Mouse (Mus musculus) ES-Bruce4 (cell line): ENCODE results near the gene Tns2. TPM values are rescaled to one million over a fixed set of nuclear protein-coding genes. Genes with fewer than 3 reads are reported as not detected.

Experiments used
- H3K27ac ChIP-seq: 2 replicates; pipeline ENCODE4 v1.5.1; 2012; ENCODE audit warnings: low read length, inconsistent platforms; ENCODE audit not compliant: insufficient read depth
- H3K27me3 ChIP-seq: 2 replicates; pipeline ENCODE4 v1.6.1; 2012; ENCODE audit warnings: mild to moderate bottlenecking, low read length, inconsistent platforms; ENCODE audit not compliant: control insufficient read depth, poor library complexity, insufficient read depth, severe bottlenecking
- H3K36me3 ChIP-seq: 2 replicates; pipeline ENCODE4 v1.6.1; 2012; ENCODE audit warnings: inconsistent platforms, mild to moderate bottlenecking, low read length, moderate library complexity; ENCODE audit not compliant: control insufficient read depth, poor library complexity, insufficient read depth, severe bottlenecking
- H3K4me1 ChIP-seq: one replicate; pipeline ENCODE4 v1.8.1; 2011; ENCODE audit warnings: low read length; ENCODE audit not compliant: control insufficient read depth, insufficient read depth
- H3K4me3 ChIP-seq: 2 replicates; pipeline ENCODE4 v1.5.1; 2011; ENCODE audit warnings: low read depth, mild to moderate bottlenecking, low read length
- H3K9ac ChIP-seq: 2 replicates; pipeline ENCODE4 v1.6.1; 2012; ENCODE audit warnings: low read depth, mild to moderate bottlenecking, inconsistent platforms; ENCODE audit not compliant: poor library complexity, severe bottlenecking
- H3K9me3 ChIP-seq: replicated peaks from 2 replicates; pipeline ENCODE4 v1.6.1; 2012; ENCODE audit warnings: mild to moderate bottlenecking, low read length, inconsistent platforms; ENCODE audit not compliant: control insufficient read depth, poor library complexity, insufficient read depth, severe bottlenecking
- CTCF ChIP-seq: IDR thresholded peaks from one replicate; pipeline ENCODE4 v1.8.1; 2011; ENCODE audit warnings: low read depth, low read length
- EP300 ChIP-seq: IDR thresholded peaks from 2 replicates; pipeline ENCODE4 v1.6.1; 2011; ENCODE audit warnings: low read depth, low read length; ENCODE audit not compliant: insufficient read depth
- POLR2A ChIP-seq: IDR thresholded peaks from one replicate; pipeline ENCODE4 v1.8.1; 2011; ENCODE audit warnings: low read length; ENCODE audit not compliant: insufficient read depth
- polyA plus RNA-seq: library from polyadenylated mRNA; stranded (reverse); fragments of >200 nt; gene quantifications from 2 replicates; pipeline ENCODE4 v1.2.4, GENCODE M21; 2011; ENCODE audit warnings: low read depth; ENCODE audit not compliant: missing spikeins, insufficient read depth, insufficient read length

Tns2 gene
- polyA plus RNA-seq, 1 experiment: 10.4 TPM

DNA sequence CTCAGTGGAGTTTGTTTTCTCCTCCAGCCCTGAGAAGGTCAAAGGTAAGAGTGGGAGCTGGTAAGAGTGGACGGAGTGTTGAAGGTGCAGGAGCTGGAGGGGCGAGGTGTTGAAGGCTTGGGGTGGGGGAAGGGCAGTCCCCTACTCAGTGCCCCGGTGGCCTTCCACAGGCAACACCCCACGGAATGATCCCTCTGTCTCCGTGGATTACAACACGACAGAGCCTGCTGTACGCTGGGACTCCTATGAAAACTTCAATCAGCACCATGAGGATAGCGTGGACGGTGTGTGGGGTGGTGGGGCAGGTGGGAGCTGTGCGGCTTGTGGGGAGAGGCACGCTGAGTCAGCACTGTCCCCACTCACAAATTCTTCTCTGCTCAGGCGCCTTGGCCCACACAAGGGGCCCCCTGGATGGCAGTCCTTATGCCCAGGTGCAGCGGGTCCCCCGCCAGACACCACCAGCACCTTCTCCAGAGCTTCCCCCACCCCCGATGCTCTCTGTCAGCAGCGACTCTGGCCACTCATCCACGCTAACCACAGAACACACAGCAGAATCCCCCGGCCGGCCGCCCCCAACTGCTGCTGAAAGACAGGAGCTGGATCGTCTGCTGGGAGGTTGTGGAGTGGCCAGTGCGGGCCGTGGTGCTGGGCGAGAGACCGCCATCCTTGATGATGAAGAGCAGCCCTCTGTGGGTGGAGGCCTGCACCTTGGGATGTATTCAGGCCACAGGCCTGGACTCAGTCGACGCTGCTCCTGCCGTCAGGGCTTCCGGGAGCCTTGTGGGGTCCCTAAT lies 10.7 kb downstream of the Tns2 start:
- Histone ChIP-seq H3K36me3 (no peaks in the 10 kb centered on the region), H3K4me1 (no peaks in the 10 kb centered on the region), H3K4me3 (peak overlapping the region; percentile 21; the same call in 1 of the 2 replicates), H3K9ac (0 out of 2 replicates have a peak overlapping the region, but pooled peaks have one; percentile 10), H3K9me3 (no peaks in the 10 kb centered on the region), H3K27ac (no peak overlapping the region), H3K27me3 (no peaks in the 10 kb centered on the region)
- TF ChIP-seq POLR2A (no peak), EP300 (no peak), CTCF (no peak)

DNA sequence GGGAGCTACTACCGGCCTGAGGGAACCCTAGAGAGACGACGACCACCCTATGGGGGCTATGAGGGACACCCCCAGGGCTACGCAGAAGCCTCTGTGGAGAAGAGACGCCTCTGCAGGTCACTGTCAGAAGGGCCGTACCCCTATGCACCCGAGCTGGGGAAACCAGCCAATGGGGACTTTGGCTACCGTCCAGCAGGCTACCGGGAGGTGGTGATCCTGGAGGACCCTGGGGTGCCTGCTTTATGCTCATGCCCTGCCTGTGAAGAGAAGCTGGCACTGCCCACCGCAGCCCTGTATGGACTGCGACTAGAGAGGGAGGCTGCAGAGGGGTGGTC lies 11.2 kb downstream of the Tns2 start:
- no peaks in the 10 kb centered on the region for H3K36me3 ChIP-seq
- no peak overlapping the region; the same call in 1 of the 2 replicates for H3K4me3 ChIP-seq
- no peaks in the 10 kb centered on the region for H3K9me3 ChIP-seq
- H3K27me3 ChIP-seq: no peaks in the 10 kb centered on the region
- H3K27ac ChIP-seq: no peak overlapping the region
- H3K9ac ChIP-seq: 0 out of 2 replicates have a peak overlapping the region, but pooled peaks have one; percentile 10
- TF ChIP-seq CTCF (no peak), POLR2A (no peak), EP300 (no peak)
- no peaks in the 10 kb centered on the region for H3K4me1 ChIP-seq

DNA sequence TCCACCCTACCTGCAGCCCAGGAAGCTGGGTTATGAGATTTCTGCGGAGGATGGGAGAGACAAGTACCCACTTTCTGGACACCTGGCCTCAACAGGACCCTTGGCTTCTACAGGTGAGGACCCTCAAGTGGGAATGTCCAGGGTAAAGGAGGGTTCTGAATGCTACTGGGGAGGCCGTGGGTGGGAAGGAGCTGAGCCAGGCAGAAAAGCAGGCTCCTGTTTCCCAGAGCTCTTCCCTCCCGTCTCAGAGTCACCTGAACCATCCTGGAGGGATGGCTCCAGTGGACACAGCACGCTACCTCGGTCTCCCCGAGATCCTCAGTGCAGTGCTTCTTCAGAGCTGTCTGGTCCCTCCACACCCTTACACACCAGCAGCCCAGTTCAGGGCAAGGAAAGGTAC lies 12.0 kb downstream of the Tns2 start:
- Histone ChIP-seq H3K9me3 (no peaks in the 10 kb centered on the region), H3K4me3 (no peak overlapping the region), H3K27me3 (no peaks in the 10 kb centered on the region), H3K27ac (no peak overlapping the region), H3K9ac (no peak overlapping the region), H3K4me1 (no peaks in the 10 kb centered on the region), H3K36me3 (no peaks in the 10 kb centered on the region)
- no peak for TF ChIP-seq POLR2A
- TF ChIP-seq EP300: no peak

DNA sequence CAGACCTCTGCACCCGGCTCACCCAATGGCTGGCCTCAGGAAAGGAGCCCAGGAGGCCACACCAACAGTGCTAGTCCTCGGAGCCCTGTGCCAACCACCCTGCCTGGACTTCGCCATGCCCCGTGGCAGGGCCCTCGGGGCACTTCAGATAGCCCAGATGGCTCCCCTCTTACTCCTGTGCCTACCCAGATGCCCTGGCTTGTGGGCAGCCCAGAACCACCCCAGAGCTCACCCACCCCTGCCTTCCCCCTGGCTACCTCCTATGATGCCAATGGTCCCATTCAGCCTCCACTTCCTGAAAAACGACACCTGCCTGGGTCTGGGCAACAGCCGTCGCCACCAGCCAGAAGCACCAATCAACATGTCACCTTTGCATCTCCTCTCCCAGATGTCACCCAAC lies 12.6 kb downstream of the Tns2 start:
- no peaks in the 10 kb centered on the region for H3K27me3 ChIP-seq
- TF ChIP-seq EP300 (no peak), CTCF (no peak), POLR2A (no peak)
- H3K4me3 ChIP-seq: no peak overlapping the region
- no peaks in the 10 kb centered on the region for H3K4me1 ChIP-seq
- H3K9ac ChIP-seq: no peak overlapping the region
- no peaks in the 10 kb centered on the region for H3K9me3 ChIP-seq
- H3K27ac ChIP-seq: no peak overlapping the region
- H3K36me3 ChIP-seq: no peaks in the 10 kb centered on the region

DNA sequence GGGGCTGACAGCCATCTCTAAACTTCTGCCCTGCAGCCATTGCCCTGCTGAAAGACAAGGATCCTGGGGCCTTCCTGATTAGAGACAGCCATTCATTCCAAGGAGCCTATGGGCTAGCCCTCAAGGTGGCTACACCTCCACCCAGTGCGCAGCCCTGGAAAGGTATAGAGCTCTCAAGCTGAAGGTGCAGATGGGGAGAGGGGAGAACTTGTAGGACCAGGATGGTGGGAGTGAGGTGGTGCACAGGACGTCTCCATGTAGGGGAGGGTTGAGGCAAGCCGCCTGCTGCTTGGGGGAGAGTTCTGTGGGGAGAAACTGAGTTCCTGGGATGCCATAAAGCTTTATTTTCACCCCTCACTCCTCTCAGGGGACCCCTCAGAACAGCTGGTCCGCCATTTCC lies 13.5 kb downstream of the Tns2 start:
- Histone ChIP-seq H3K4me1 (no peaks in the 10 kb centered on the region), H3K36me3 (no peaks in the 10 kb centered on the region; the same call in 1 of the 2 replicates), H3K27ac (no peak overlapping the region), H3K4me3 (no peak overlapping the region), H3K27me3 (no peaks in the 10 kb centered on the region), H3K9me3 (no peaks in the 10 kb centered on the region), H3K9ac (no peak overlapping the region)
- TF ChIP-seq POLR2A (no peak), CTCF (no peak), EP300 (no peak)

DNA sequence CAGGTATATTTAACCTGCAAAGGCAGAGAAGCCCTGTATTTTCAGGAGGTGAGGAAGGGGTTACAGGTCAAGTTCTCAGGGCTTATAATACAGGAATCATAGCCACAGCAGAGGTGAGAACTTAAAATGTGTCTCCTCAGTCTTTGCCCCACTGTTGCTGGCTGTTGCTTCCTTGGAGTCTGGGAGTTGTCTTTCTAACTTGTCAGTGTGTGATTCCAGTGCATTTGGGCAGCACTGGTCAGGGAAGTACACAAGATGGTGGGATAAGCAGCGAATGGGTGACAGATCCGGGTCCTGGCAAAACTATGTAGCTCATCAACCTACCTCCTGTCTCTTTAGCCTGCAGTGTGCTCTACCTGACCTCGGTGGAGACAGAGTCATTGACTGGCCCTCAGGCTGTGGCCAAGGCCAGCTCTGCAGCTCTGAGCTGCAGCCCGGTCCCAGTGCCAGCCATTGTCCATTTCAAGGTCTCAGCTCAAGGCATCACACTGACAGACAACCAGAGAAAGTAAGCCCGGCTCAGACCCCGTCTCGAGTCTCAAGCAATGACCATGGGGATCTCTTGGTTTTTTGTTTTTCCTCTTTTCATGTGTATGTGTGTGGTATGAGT lies 14.5 kb downstream of the Tns2 start:
- H3K9ac ChIP-seq: no peak overlapping the region
- TF ChIP-seq POLR2A (no peak), CTCF (no peak), EP300 (no peak)
- H3K27me3 ChIP-seq: no peaks in the 10 kb centered on the region
- H3K36me3 ChIP-seq: no peaks in the 10 kb centered on the region; the same call in 1 of the 2 replicates
- H3K4me1 ChIP-seq: no peaks in the 10 kb centered on the region
- no peak overlapping the region for H3K27ac ChIP-seq
- H3K9me3 ChIP-seq: no peaks in the 10 kb centered on the region
- H3K4me3 ChIP-seq: no peak overlapping the region
